Mouse (Mus musculus): ENCODE measurements at regions not wholly inside any gene's neighbourhood (a gene's known extent, or its start where the extent isn't known, plus 50 kb on each side); places are given as distances from the start of the nearest gene placed in this dataset.

DNA sequence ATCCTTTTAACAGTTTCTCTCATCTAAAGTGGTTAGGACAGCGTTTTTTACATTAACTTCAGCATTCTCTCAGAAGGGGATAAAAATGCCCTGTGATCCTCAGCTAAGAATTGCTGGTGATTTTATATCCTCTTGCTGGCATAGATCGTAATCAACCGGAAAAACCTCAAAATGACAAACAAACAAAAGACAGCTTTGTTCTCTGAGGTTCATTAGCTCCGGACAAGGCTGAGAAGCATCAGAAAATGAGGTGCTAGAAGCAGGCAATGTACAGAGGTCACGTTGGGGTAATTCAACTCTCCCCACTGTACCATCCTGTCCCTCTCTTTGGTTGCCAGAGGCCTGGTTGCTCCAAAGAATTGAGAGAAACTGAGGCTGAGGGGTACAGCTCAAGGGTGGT, 120.0 kb upstream of the Astn2 start:
- H3K9ac ChIP-seq, result no peak overlapping the region
- no peak overlapping the region for H3K4me2 ChIP-seq
- WGBS, result 44% methylated on average over 5 of the region's 5 CpGs
- no peaks in the 10 kb centered on the region for H3K9me3 ChIP-seq (replicated peaks)
- ATAC-seq, result no peak
- H3K27ac ChIP-seq, result no peak overlapping the region
- no peaks in the 10 kb centered on the region for H3K36me3 ChIP-seq (ENCODE audit: poor library complexity, severe bottlenecking)
- no peak overlapping the region for H3K4me3 ChIP-seq
- no peaks in the 10 kb centered on the region for H3K27me3 ChIP-seq
- H3K4me1 ChIP-seq, result peaks cover 18% of the 10 kb centered on the region

DNA sequence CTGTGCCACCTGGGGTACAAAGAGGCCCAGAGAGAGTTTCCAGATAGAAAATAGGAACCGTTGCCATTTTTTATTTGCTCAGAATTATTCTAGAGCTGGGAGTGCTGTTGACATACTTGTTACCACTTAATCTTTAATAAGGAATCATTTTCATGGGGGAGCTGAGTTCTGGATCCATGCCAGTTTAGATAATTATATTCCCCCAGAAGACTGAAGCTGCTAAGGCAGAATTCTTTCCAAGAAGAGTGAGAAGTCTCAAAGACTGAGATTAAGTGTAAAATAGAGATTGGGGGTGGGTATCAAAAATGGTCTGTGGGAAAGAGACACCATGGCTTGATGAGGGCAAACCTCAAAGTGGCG, 119.5 kb upstream of the Astn2 start:
- no peaks in the 10 kb centered on the region for H3K9me3 ChIP-seq (replicated peaks)
- peaks cover 18% of the 10 kb centered on the region for H3K4me1 ChIP-seq
- H3K36me3 ChIP-seq (ENCODE audit: poor library complexity, severe bottlenecking), result no peaks in the 10 kb centered on the region
- ATAC-seq, result 0 out of 2 replicates have a peak, but pooled peaks have one; percentile 49
- H3K9ac ChIP-seq, result no peak overlapping the region
- 59% methylated on average over 2 of the region's 2 CpGs for WGBS
- no peak overlapping the region for H3K4me2 ChIP-seq
- peak overlapping the region; percentile 57 for H3K27ac ChIP-seq
- H3K4me3 ChIP-seq, result no peak overlapping the region
- H3K27me3 ChIP-seq, result no peaks in the 10 kb centered on the region

DNA sequence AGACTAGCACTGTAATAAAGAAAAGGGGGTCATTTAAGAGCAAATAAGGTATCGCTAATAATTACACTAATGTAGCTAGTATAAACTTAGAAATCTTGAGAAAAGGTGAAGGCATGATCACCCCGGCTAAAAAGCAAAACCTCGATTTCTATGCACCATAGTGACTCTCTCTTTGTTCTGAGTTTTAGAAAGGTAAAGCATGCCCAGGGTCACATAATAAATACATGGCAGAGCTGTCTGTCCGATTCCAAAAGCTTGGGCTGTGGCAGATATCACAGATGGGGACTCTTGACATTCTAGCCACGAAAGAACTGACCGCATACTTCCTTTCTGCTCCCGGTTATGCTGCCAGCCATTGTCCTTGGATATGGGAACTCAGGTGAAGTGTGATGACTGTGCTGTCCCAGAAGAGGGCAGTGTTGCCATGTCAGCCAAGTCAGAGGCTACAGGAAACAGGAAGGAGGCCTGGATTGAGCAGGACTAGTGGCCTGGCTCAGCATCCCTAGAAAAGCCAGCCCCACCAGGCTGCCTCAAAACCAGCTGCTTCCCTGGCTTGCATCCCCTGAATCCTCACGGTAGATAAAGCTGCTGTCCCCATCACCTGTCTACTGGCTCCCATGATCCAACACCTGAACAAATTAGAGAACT, 119.0 kb upstream of the Astn2 start:
- Histone ChIP-seq H3K36me3 (ENCODE audit: poor library complexity, severe bottlenecking) (no peaks in the 10 kb centered on the region), H3K4me2 (no peak overlapping the region), H3K4me3 (no peak overlapping the region), H3K27me3 (no peaks in the 10 kb centered on the region), H3K9me3 (replicated peaks) (no peaks in the 10 kb centered on the region), H3K27ac (peak overlapping the region; percentile 57), H3K4me1 (peaks cover 18% of the 10 kb centered on the region), H3K9ac (no peak overlapping the region)
- WGBS, result 42% methylated on average over 8 of the region's 8 CpGs
- peak; percentile 86 for ATAC-seq

DNA sequence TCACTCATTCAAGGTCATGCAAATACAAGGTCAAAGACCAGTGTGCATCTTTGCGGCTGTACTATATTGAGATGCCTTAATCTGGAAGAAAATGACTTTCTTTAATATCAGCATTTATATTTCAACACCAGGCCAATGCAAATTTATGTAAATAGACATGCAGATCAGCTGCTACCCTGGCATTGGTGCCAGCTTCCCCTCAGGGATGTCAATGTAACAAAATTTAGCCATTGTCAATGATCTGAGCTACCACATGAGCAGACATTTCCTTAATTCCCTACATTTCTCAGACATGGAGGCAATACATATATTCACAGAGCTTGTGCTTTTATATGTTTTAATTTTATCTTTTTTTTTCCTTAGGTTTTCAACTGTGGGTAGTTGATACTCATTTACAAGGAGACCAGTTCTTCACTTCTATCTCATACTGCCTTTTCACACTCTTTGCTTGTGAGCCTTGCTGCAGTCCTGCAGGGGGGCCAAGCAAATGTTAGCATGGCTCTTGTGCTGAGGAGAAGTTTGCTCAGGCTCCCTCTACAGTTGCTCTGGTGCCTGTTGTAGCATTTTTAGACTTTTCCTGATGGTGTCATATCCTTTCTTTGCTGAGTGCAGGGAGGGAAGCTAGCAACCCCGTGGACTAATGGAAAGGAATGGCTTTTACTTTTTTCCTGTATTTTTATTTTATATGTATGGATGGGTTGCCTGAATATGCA, 117.8 kb upstream of the Astn2 start:
- no peak overlapping the region for H3K4me2 ChIP-seq
- no peaks in the 10 kb centered on the region for H3K27me3 ChIP-seq
- 72% methylated on average over 2 of the region's 2 CpGs for WGBS
- no peak overlapping the region for H3K4me3 ChIP-seq
- H3K9ac ChIP-seq, result no peak overlapping the region
- ATAC-seq, result peak; percentile 37; the same call in 1 of the 2 replicates
- H3K36me3 ChIP-seq (ENCODE audit: poor library complexity, severe bottlenecking), result no peaks in the 10 kb centered on the region
- no peak overlapping the region for H3K27ac ChIP-seq
- peaks cover 18% of the 10 kb centered on the region for H3K4me1 ChIP-seq
- H3K9me3 ChIP-seq (replicated peaks), result no peaks in the 10 kb centered on the region

DNA sequence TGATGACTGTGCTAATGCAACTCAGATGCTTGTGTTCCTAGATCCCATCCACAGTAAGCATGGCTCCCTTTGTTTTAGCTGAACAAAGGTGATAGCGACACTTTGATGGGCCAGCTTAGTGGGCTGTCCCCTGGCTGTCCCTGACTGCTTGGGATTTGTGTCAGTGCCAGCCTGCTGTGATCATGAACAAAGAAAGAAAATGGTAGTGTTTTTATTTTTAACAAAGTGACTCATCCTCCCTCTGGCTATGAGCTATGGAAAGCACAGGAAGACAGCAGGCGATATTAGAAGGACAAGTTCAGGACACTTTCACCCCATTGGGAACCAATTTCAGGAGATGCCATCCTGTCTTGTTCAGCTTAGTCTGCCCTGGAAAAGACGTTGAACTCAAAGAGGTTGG, 116.4 kb upstream of the Astn2 start:
- Histone ChIP-seq H3K4me1 (peaks cover 18% of the 10 kb centered on the region), H3K4me2 (no peak overlapping the region), H3K36me3 (ENCODE audit: poor library complexity, severe bottlenecking) (no peaks in the 10 kb centered on the region), H3K27me3 (no peaks in the 10 kb centered on the region), H3K27ac (no peak overlapping the region), H3K9ac (no peak overlapping the region), H3K4me3 (no peak overlapping the region), H3K9me3 (replicated peaks) (no peaks in the 10 kb centered on the region)
- no peak for ATAC-seq
- WGBS, result 73% methylated on average over 3 of the region's 3 CpGs

DNA sequence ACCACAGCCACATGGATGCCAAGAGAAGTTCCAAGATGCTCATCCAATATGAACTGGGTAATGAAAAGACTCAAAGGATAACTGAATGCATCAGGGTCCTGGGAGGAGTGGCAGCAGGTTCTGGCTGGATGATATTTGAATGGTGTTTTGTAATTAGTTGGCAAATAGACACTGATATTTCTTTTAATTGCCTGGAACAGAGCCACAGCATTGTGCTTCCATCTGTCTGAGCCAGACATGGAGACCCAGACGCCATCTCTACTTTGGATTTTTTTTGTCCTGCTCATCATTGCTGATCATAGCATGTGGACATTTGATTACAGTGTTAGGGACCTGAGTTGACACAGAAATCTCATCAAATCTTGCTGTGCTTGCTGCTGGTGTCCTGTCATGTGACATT, 111.4 kb upstream of the Astn2 start:
- WGBS, result 42% methylated on average over 1 of the region's 1 CpGs
- ATAC-seq, result peak; percentile 48; the same call in 1 of the 2 replicates
- Histone ChIP-seq H3K4me2 (no peak overlapping the region), H3K4me3 (no peak overlapping the region), H3K36me3 (ENCODE audit: poor library complexity, severe bottlenecking) (no peaks in the 10 kb centered on the region), H3K27ac (no peak overlapping the region), H3K9me3 (replicated peaks) (no peaks in the 10 kb centered on the region), H3K4me1 (no peaks in the 10 kb centered on the region), H3K27me3 (no peaks in the 10 kb centered on the region), H3K9ac (no peak overlapping the region)

DNA sequence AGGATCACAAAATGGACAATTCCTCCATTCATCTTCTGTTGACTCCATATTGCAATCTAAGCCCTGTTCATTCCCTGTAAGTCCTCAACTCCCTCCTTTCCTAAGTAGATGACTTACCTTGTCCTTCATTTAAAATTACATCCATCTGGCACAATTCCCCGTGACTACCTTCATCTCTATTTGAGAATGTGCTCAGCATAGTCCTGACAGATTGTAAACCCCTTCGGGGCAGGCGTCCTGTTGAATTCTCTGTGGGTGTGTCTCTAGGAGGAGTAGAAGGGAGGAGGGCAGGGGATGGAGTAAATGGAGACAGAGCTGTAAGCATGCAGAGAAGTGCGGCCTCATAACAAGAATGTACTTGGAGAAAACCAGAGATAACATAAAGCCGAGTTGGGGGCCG, 79.1 kb upstream of the Astn2 start:
- Histone ChIP-seq H3K4me1 (peaks cover 8% of the 10 kb centered on the region), H3K4me3 (no peak overlapping the region), H3K9ac (no peak overlapping the region), H3K27ac (no peak overlapping the region), H3K36me3 (ENCODE audit: poor library complexity, severe bottlenecking) (no peaks in the 10 kb centered on the region), H3K4me2 (no peak overlapping the region), H3K27me3 (no peaks in the 10 kb centered on the region), H3K9me3 (replicated peaks) (no peaks in the 10 kb centered on the region)
- ATAC-seq, result no peak
- 85% methylated on average over 6 of the region's 6 CpGs for WGBS

DNA sequence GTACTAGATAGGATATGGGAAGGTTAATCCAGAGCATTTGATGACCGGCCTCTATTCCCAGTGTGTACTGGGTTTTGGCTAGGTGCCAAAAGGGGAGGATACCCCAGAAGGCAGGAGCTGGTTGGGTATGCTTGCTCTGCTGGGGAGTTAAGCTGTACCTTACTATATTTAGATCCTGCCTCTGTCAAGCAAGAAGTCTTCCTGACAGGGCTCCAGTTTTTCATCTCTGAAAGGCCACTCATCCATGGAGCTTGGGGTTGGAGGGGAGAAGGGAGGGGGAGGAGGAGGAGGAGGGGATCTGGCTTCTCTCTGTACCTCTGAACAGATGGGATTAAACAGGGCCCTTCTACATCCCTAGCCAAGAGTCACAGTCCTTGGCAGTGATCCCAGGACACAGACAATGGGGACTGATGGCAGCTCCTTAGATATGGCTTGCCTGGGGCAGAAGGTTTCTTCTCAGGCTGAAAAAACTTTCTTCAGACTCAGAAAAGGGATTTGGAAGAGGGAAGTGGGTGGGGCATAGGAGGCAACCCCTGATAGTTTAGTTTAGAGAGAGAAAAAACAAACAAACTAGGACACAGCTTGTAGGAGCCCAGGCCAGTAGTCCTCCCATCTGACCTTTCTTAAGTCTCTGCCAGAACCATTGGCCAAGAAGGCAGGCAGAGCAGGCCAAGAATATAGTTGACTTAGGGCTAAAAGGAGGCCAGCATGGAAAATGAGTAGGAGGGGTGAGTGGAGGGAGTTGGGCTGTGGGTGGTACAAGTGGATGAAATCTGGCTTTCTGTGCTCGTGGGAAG, 78.3 kb upstream of the Astn2 start:
- Histone ChIP-seq H3K9ac (no peak overlapping the region), H3K4me1 (peaks cover 8% of the 10 kb centered on the region), H3K9me3 (replicated peaks) (no peaks in the 10 kb centered on the region), H3K4me2 (no peak overlapping the region), H3K36me3 (ENCODE audit: poor library complexity, severe bottlenecking) (no peaks in the 10 kb centered on the region), H3K27me3 (no peaks in the 10 kb centered on the region), H3K27ac (no peak overlapping the region; the same call in 1 of the 2 replicates), H3K4me3 (no peak overlapping the region)
- ATAC-seq, result peak; percentile 95
- WGBS, result 42% methylated on average over 2 of the region's 2 CpGs

DNA sequence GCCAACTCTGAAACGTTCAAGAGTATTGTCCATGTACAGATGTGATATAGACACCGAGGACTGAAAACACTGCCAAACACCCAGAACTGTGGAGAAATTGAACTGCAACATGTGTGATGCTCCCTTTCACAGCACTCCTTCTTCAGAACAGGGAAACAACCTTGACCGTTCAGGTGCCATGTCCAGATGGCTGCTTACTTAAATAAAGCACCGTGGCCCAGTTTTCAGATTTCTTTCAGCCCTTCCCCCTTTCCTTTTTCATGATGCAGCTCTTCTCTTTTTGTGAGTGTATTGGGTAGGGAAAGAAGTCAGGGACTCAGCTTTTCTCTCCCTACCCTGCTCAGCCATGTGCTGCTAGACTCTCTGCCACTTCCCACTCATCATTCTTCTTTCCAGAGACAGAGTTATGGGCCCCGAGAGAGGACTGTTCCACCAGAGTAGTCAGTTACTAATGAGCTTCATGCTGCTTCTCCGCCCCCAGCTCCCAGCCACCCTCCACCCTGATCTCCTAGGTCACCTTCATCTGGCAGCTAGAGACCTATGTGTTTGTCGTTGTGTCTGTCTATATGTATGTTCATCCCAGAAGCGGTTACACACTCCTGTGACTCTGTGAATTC, 74.3 kb upstream of the Astn2 start:
- Histone ChIP-seq H3K4me2 (no peak overlapping the region), H3K4me1 (peaks cover 8% of the 10 kb centered on the region), H3K27ac (no peak overlapping the region), H3K27me3 (no peaks in the 10 kb centered on the region), H3K4me3 (no peak overlapping the region), H3K9me3 (replicated peaks) (no peaks in the 10 kb centered on the region), H3K9ac (no peak overlapping the region), H3K36me3 (ENCODE audit: poor library complexity, severe bottlenecking) (no peaks in the 10 kb centered on the region)
- WGBS, result 87% methylated on average over 8 of the region's 8 CpGs
- no peak for ATAC-seq
